Mouse (Mus musculus): ENCODE measurements at regions not wholly inside any gene's neighbourhood (a gene's known extent, or its start where the extent isn't known, plus 50 kb on each side); places are given as distances from the start of the nearest gene placed in this dataset.

GRCm38 (mm10) chr5:83991513-83991912, 425.7 kb downstream of the Epha5 start:
- ATAC-seq: peak; percentile 39; the same call in 1 of the 2 replicates

DNA sequence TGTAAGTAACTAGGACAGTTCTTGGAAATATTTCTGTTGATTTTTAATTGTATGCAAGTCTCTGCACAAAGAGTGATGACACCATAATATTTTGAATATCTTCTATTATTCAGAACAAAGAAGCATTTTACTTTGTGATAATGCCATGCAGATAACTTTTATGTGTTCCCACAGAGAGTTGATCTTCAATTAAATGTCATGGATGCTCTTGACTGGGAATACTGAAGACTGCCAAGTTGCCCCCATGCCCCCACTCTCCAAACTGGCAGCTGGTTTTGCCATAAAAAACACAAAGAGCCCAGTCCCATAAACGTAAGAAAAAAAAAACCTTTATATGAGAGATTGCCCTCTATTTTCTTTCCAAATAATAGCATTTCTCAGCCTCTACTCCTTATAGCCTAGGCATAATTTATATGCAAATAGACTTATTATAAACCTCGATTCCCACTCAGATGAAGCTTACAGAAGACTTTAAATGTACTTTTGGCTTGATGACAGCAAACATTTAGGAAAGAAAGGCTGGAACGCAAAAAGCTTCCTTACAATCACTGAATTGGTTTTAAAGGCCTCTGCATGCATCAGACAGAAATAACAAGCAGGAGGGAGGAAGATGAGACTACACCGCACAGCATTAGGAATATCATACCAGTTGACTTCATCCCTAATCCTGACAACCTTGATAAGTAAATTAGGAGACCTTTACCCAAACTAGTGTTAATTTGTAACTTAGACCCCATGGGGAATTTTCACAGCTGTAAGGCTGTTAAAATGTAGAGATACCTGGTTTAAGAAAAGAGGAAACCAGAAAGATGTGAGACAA, 426.3 kb downstream of the Epha5 start:
- Histone ChIP-seq H3K27ac (ENCODE audit: low read length) (no peak overlapping the region), H3K36me3 (ENCODE audit: control insufficient read depth, insufficient read depth, low read length) (no peaks in the 10 kb centered on the region), H3K4me2 (ENCODE audit: low read length) (no peak overlapping the region), H3K27me3 (ENCODE audit: control insufficient read depth, insufficient read depth, low read depth, low read length) (no peaks in the 10 kb centered on the region), H3K9ac (ENCODE audit: low read depth, low read length) (no peak overlapping the region), H3K4me1 (ENCODE audit: control insufficient read depth, insufficient read depth, low read length) (no peaks in the 10 kb centered on the region; the same call in 1 of the 2 replicates), H3K4me3 (ENCODE audit: low read depth, low read length) (no peak overlapping the region), H3K9me3 (replicated peaks; ENCODE audit: control insufficient read depth, low read length, poor library complexity, severe bottlenecking) (no peaks in the 10 kb centered on the region)
- ATAC-seq: no peak
- WGBS: 17% methylated on average over 4 of the region's 4 CpGs

More at GRCm38 (mm10) chr5:83991513-83991912, 425.7 kb downstream of the Epha5 start:
- Histone ChIP-seq H3K27me3 (ENCODE audit: control insufficient read depth, insufficient read depth, low read depth, low read length) (no peaks in the 10 kb centered on the region), H3K27ac (ENCODE audit: low read length) (no peak overlapping the region), H3K4me2 (ENCODE audit: low read length) (no peak overlapping the region), H3K36me3 (ENCODE audit: control insufficient read depth, insufficient read depth, low read length) (no peaks in the 10 kb centered on the region), H3K4me1 (ENCODE audit: control insufficient read depth, insufficient read depth, low read length) (no peaks in the 10 kb centered on the region; the same call in 1 of the 2 replicates), H3K9ac (ENCODE audit: low read depth, low read length) (no peak overlapping the region), H3K9me3 (replicated peaks; ENCODE audit: control insufficient read depth, low read length, poor library complexity, severe bottlenecking) (no peaks in the 10 kb centered on the region), H3K4me3 (ENCODE audit: low read depth, low read length) (no peak overlapping the region)
- 62% methylated on average over 2 of the region's 2 CpGs for WGBS

- Histone ChIP-seq H3K36me3 (ENCODE audit: control insufficient read depth, insufficient read depth, low read length) (no peaks in the 10 kb centered on the region), H3K4me2 (ENCODE audit: low read length) (no peak overlapping the region), H3K9ac (ENCODE audit: low read depth, low read length) (no peak overlapping the region), H3K9me3 (replicated peaks; ENCODE audit: control insufficient read depth, low read length, poor library complexity, severe bottlenecking) (no peaks in the 10 kb centered on the region), H3K27me3 (ENCODE audit: control insufficient read depth, insufficient read depth, low read depth, low read length) (no peaks in the 10 kb centered on the region), H3K27ac (ENCODE audit: low read length) (no peak overlapping the region), H3K4me3 (ENCODE audit: low read depth, low read length) (no peak overlapping the region), H3K4me1 (ENCODE audit: control insufficient read depth, insufficient read depth, low read length) (no peaks in the 10 kb centered on the region)
- WGBS: 97% methylated on average over 2 of the region's 2 CpGs
- no peak for ATAC-seq
These were observed 455.6 kb downstream of the Epha5 start for GRCm38 (mm10) chr5:83961573-83961972.

- Histone ChIP-seq H3K9ac (ENCODE audit: low read depth, low read length) (no peak overlapping the region), H3K9me3 (replicated peaks; ENCODE audit: control insufficient read depth, low read length, poor library complexity, severe bottlenecking) (no peaks in the 10 kb centered on the region), H3K4me1 (ENCODE audit: control insufficient read depth, insufficient read depth, low read length) (no peaks in the 10 kb centered on the region), H3K4me2 (ENCODE audit: low read length) (no peak overlapping the region), H3K4me3 (ENCODE audit: low read depth, low read length) (no peak overlapping the region), H3K27ac (ENCODE audit: low read length) (no peak overlapping the region), H3K36me3 (ENCODE audit: control insufficient read depth, insufficient read depth, low read length) (no peaks in the 10 kb centered on the region), H3K27me3 (ENCODE audit: control insufficient read depth, insufficient read depth, low read depth, low read length) (no peaks in the 10 kb centered on the region)
- no peak for ATAC-seq
- 90% methylated on average over 2 of the region's 2 CpGs for WGBS
These were observed 458.4 kb downstream of the Epha5 start for GRCm38 (mm10) chr5:83958800-83959199.

DNA sequence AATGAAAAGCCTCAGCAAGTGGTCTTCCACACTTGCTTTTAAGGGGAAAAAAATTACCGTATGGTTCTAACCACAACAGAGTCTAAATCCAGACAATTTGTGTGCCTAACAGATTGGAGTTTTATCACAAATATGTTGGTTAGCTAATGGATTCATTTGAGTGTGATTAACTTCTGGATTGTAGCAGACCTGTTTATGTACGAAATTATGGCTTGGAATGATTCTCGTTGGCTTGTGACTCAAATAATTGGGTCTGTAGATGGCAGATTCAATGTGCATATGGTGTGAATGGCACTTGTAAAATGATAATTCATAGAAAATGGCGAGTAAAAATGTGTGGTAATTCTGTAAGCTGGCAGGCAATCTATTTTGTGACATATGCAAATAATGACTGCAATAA, 459.0 kb downstream of the Epha5 start:
- Histone ChIP-seq H3K27me3 (ENCODE audit: control insufficient read depth, insufficient read depth, low read depth, low read length) (no peaks in the 10 kb centered on the region), H3K36me3 (ENCODE audit: control insufficient read depth, insufficient read depth, low read length) (no peaks in the 10 kb centered on the region), H3K4me2 (ENCODE audit: low read length) (no peak overlapping the region), H3K27ac (ENCODE audit: low read length) (no peak overlapping the region), H3K4me3 (ENCODE audit: low read depth, low read length) (no peak overlapping the region), H3K9me3 (replicated peaks; ENCODE audit: control insufficient read depth, low read length, poor library complexity, severe bottlenecking) (no peaks in the 10 kb centered on the region), H3K9ac (ENCODE audit: low read depth, low read length) (no peak overlapping the region), H3K4me1 (ENCODE audit: control insufficient read depth, insufficient read depth, low read length) (no peaks in the 10 kb centered on the region)
- ATAC-seq: no peak
- 79% methylated on average over 4 of the region's 4 CpGs for WGBS

All from midbrain, embryonic 16.5 days (tissue).